Mouse (Mus musculus) MEL-GATA-1-ER (cell line): ENCODE data around the gene Casp14.

Experiments used
- DNase-seq: peaks from one replicate; pipeline ENCODE4 v3.0.0-alpha.2; 2012; ENCODE audit warnings: low read depth; ENCODE audit errors: extremely low read depth

Casp14 gene

DNA sequence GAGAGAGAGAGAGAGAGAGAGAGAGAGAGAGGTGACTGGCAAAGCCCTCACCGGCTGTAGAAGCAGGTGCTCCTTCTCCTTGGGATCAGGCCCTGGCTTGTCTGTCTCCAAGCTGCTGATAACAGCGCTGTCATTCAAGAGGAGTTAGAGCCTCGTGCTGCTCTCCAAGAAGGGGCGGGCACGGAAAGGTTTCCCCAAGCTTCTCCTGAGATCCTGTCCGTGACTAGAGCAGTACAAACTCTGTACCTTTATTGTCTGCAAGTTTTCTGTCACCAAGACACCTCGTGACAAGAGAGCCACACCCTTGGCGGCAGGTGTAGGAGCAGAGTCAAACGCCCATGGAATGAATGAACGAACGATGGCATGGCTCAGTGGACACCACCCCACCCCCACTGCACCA lies at the start of gene Casp14:
Gene Casp14, minus strand, starts transcription at position 239 of the 400 bp plus-strand sequence.
- no peak for DNase-seq

DNA sequence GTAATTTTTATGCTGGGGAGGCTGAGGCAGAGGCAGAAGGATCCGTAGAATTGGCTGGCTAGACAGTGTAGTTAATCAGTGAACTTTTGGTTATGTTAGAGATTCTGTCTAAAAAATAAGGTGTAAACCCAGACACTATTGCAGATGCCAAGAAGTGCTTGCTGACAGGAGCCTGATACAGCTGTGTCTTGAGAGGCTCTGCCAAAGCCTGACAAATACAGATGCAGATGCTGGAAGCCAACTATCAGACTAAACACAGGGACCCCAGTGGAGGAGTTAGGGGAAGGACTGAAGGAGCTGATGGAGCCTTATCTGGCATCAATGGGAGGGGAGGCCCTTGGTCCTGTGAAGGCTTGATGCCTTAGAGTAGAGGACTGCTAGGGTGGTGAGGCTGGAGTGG lies 47.5 kb upstream of the Casp14 start:
- no peak for DNase-seq

DNA sequence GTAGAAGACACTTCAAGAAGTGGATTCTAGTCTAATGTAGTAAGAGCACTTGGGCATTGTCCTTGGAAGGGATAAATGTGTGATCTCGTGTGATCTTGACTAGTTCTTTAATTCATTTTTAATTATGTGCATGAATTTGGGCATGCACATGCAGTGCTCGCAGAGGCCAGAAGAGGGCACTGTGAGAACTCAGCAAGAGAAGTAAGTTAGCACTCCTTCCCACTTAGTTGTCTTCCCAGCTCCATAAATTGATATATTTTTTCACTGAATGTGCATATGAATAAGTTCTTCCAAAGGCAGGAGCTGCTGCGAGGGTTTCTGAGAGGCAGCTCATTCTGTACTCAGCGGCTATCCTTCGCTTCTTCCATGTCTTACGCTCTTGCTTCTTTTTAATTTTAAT lies 37.9 kb upstream of the Casp14 start:
- DNase-seq: peak; percentile 14

DNA sequence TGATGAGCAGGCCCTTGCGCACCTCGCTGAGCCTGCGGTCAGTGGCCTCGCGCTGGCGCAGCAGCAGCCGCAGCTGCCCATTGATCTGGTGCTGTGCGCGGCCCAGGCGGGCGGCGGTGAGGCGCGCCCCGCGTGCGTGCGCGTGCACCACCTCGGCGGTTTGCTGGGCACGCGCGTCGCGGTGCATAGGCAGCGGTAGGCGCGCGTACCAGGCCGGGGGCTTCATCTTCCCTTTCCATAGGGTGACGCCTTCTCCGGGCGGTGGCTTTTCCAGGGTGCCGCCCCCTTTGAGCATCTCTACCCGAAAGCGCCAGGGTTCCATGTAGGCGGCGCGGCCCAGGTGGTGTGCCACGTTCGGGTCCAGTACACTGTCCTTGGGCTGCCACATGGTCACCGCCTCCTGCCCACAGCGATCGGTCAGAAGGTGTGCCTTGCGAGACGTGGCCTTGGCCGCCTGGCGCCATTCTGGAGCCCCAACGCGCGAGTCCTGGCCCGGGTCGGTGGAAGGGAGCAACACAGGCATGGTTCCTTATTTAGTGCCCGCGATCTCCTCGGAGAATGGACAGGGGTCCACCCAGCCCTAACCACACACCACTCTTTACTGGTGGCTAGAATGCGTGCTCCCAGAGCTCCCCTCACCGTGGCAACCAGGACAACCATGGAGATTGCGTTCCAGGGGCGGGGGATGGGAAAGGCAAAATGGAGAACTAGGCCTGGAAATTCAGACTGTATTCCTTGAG lies 34.5 kb upstream of the Casp14 start, which contains the start of gene Ccdc105:
Gene Ccdc105, minus strand, starts transcription at position 614 of the 740 bp plus-strand sequence.
- DNase-seq: no peak

DNA sequence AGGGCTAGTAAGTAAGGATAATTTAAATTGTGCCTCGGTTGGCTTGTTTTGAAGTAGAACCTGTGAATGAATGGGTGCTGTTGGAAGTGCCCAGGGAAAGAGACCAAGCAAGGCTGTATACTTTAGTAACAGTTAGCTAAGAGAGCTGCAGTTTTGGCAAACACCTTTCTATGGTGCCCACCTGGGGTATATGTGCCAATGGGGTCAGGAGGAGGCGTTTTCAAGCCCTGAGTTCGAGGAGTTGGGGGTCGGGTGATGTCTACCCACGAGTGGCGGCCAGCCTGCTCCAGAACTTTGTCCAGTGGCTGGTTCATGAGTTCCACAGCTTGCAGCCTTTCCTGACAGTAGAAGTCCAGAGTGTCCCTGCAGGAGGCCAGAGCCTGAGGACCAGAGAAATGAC lies 30.9 kb upstream of the Casp14 start:
- DNase-seq: no peak

DNA sequence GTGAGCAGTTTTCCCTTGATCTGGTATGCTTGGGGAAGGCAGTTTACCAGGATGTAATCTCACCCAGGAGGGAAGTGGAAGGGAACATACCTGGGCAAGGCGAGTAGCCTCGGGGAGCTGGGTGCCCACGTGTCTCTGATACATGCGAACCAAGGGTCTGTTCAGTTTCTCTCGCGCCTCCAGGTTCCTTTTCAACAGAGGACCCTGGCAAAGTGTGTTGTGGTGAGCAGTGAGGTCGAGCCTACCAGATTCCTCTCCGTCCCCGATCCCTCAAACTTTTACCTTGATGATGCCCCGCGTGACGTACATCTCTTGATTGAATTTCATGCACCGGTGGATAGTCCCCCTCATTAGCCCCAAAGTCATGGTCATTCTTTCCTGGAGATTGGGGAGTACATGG lies 30.1 kb upstream of the Casp14 start:
- DNase-seq: no peak

DNA sequence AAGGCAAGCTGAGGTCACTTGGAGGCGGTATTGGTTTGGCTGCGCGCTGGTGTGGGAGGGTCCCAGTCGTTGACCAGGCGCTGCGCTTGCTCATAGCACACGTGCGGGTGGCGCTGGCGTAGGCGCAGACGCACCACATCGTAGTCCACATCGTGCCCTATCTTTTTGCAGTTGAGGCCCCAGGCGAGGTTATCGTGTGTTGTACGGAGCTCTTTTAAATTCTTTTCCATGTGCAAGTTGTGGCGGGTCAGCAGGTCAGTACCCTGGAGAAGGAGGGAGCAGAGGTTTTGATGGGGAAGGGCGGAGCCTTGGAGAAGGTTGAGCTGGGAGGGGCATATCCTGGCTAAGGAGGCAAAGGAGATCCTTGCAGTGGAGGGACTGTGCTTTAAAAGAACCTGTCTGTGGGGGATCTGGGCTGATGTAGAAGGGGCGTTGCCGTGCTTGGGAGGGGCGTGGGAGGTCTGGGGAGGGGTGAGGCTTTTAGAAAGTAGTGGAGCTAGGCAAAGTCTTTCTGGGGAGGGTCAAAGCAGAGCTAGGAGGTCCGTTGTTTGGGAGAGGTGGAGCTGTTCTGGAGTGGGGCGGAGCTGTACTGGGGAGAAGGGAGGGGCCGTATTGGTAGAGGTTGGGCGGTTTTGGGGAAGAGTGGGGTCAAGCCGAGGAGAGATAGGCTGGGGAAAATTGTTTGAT lies 29.1 kb upstream of the Casp14 start:
- no peak for DNase-seq

DNA sequence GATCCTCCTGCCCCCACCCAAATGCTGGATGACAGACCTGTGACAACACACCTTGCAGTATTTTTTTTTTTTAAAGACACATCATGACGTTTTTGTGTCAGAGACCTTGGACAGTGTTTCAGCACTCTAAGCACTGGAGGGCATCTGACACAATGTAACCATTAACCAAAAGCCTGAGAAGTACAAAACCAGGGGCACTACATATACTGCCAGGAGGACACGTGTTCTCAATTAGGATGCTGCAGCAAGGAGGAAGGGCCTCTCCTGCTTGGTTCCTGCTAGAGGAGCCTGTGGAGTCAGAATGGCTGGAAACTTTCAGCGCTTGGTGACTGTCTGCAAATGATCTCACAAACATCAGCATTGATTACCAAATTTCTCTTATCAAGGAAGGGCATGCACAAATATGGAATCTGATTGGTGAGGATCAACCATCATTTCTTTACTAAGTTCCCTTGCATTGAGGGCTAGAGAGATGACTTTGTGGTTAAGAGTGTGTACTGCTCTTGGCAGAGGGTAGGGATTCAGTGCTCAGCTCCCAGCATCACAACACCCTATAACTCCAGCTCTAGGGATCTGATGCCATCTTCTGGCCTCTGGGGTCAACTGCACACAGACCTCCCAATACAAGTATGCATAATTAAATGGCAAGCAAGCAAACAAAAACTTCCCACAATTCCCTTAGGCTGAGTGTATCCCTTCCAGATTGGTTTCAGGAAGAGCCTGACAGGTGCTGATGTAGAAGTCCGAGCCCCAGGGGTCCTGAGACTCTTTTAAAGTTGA lies 27.5 kb upstream of the Casp14 start:
- no peak for DNase-seq

DNA sequence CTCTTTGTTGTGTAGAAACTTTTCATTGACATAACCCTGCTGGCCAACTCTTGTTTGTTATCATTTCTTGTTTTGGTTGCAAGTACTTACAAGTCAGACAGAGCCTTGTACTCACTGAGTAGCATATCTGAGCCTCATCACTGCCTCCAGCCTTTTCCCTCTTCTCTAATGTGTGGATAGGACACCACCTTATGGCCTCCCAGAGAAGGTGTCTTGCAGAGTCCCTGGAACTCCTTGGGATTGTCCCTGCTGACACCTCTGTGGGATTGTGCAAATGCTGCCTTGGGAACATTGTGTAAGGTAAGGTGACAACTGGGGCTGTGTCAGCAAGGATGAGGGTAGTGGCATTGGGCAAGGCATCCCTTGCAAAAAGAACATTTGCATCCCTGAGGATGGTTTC lies 25.6 kb upstream of the Casp14 start:
- no peak for DNase-seq

DNA sequence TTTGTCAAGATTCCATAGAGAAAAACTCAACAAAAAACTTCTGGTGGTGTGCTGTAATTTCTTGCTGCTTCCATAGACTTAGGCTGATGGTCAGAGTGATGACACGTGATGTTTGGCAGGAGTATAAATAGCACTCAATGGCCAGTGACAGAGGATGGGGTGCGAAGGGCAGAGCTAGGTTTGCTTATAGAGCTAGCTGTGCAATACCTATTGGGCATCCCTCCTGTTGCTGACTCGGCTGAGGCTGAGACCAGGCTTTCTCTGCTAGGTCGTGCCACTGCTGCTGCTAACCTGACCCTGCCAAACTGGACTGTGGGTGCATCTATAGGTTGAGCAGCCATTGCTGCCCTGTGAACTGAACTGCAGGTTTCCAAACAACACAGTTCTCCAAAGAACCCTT lies 21.7 kb upstream of the Casp14 start:
- no peak for DNase-seq

DNA sequence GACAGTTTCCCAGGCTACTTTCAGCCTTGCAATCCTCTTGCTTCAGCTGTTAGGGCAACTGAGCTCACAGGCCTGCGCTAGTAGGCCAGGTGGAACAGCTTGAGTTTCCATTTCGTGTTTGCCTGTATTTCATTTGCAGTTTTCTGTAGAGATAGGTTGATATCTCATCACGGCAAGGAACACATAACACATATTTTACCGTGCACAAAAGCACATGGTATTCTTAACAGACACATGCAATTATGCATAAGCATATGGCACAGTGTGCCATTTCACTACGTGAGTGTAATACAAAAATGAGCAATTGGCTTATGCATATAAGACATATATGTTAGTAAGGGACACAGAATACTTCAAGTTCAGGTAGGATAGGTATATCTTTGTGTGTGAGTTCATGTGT lies 9.8 kb upstream of the Casp14 start:
- no peak for DNase-seq

DNA sequence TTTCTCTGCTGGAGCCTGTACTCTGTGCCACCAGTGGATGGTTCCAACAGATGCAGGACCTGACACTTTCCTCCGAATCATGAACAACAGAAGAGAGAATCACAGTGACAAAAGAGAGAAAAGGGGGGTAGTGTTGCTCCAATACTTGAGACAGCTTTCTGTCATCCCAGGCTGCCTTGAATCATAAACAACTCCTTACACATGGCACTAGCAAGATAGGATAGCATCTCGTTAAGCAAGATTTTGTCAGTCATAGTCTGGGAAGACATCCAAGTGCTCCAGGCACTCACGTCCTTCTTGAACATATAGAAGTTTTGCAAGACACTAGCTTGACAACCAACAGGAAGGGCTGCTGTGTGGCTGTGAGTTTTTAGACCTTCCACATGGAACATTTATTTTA lies 8.9 kb upstream of the Casp14 start:
- no peak for DNase-seq

DNA sequence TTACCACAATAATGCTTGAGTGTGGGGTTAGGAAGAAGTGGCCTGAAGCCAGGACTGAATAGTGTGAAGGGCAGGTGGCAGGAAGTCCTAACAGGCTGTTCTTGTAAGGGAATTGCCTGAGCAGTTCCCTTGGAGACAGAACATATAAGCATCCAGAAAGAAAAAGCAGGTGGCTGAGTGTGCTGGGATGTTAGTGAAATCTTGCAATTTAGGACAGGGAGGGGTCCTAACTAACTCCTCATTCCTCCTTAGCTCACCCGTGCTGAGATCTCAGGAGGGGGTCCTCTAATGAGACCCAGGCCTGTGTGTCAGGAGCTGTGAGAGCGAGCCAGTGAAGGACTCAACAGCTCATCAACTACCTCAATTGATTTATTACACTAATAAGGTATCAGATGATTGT lies 5.3 kb upstream of the Casp14 start:
- no peak for DNase-seq

DNA sequence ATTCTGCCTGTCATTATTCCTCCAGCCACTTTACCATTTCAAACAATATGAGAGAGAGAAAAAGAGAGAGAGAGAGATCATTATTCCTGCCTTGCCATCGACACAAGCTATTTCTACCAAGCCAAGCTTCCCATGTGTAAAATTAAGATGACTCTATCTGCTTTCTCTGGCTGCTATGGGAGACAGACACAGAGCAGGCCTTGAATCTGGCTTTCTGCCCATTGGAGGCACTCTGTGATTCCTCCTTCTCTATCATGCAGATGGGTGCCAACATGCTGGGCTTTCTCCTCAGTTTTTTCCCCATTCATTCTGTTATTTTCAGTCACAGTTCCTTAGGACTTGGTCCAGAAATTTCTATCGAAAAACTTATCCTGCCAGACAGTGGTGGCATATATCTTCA lies 4.6 kb upstream of the Casp14 start:
- DNase-seq: no peak

DNA sequence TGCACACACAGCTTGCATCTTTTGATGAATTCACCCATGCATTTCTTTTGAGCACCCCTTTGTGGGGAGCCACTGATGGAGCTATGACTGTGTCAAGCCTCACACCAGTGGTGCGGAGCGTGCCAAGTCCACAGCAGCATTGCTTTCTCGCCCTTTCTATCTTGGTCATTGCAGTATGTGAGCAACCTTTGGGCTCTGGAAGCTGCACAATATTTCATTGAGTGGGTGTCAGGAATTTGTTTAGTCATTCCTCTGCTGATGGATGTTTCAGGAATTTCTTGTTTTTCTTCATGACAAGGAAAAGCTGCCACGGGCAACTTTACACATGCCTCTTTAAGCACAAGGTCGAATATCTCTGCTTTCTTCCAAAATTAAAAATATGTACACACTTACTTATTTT lies 3.9 kb upstream of the Casp14 start:
- DNase-seq: no peak

DNA sequence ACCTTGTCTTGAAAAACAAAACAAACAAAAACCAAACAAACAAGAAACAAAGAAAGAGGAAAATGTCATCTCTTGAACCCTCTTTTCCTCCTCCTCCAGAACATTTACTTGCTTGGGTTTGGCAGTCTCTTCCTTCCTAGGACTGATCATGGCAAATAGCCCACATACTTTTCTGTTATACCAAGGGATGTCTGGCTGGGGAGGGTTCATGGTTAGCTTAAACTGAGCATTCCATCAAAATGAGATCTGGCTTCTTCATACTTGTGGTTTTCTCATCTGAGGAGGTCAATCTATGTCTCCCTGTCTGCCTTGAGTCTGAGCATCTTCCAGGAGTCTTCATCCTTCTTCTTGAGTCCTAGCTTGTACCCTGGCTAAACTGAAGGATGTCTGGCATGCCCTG lies 1.9 kb downstream of the Casp14 start:
- no peak for DNase-seq

DNA sequence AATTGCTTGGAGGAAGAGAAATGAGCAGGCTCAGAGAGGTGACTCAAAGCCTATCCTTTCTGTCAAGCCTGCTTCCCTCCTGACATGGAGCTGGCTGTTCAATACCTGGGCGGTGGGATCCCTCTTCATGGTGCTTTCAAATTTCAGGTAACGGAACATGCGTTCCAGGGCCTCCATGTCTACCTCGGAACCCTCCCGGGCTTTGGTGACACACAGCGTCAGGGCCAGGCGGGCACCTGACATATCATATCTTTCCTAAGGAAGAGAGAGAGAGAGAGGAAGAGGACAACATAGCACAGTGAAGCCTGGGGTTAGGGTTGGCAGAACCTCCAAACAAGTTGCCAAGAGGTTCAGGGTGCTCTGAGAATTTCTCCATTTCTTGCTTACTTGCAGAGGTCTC lies 2.9 kb downstream of the Casp14 start:
- no peak for DNase-seq

DNA sequence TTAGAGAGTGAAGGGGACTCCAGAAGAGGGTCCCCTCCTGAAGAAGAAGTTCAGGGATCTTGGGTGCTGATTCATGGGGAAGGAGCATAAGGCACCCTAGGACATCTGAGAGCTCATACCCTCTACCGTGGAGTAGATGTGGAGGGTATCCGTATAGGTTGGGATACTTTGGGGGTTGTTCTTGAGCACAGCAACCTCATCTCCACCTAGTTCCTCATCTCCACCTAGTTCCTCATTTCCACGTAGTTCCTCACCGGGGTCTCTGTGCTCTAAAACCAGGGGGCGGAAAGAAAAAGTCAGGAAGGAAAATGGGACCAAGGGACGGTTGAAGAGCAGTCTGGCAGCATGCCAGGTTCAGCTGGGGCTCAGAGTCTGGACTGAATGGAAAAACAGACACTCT lies 4.0 kb downstream of the Casp14 start:
- no peak for DNase-seq

DNA sequence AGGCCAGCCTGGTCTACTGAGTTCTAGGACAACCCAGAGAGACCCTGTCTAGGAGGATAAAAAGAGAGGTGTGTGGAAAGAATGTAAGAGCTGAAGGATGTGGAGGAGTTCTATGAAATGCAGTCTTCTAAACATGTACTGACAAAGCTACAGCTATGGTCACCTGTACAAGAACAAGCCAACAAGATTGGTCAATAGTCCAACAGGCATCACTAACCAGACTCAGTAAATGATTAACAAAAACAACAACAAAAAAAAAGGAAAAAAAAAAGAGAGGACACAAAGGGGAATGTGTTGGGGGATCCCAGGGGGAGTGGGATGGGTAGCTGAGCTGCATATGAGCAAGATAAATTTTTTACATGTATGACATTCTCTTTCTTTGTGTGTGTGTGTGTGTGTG lies 7.4 kb downstream of the Casp14 start:
- no peak for DNase-seq

DNA sequence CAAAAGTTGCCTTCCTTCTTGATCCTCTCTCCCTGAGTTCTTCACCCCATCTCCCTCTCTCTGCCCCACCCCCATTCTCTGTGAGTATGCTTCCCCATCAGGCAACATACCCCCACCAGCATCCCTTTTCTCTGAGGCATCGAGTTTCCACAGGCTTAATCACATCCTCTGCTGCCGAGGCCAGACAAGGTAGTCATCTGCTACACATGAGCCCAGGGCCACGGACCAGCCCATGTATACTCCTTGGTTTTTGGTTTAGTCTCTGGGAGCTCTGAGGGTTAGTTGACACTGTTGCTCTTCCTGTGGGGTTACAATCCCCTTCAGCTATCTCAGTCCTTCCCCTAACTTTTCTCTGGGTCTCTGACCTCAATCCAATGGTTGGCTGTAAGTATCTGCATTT lies 17.2 kb downstream of the Casp14 start:
- no peak for DNase-seq

DNA sequence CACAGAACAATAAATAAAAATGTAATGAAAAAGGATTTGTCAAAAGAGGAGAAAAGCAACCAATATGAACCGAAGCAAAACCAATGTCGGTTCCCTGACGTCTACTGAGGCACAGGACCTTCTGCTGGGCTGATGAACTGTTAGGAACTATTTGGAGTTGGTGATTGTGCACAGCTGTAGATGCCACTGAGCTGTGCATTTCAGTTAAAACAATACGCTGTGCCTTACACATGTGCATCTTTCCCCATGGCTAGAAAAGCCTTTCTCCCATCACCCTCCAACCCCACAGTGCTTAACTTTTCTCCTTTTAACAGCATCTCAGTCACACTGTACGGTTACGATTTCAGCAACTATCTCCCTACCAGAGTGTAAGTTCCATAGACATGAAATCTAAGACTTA lies 28.1 kb downstream of the Casp14 start:
- DNase-seq: no peak

DNA sequence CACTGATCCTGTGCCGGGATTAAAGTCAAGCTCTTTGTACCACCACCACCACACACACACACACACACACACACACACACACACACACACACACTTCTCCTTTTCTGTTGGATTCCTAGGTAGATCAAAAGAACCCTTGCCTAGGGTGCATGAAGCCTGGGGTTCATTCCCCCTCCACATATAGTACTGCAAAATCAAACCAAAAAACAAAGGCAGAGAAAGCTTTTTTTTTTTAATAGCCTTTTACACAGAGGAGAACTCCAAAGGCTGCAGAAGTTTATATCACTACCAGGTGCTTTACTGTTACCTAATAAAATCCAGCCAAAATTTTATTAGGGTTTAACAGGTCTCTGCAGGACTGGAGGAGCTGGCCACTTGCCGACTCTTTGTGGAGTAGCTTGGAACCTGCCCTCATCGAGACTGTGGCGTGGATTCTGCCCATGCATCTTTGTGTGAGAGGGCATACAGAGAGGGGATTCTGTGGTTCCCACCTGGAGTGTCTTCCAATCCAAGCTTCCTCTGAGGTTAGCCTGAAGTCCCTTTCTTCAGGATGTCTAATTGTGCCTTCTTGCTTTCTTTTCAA lies 31.0 kb downstream of the Casp14 start:
- DNase-seq: no peak
